Mouse (Mus musculus): Measurements from ENCODE around the gene Tmem208.

- TF ChIP-seq CTCF (IDR thresholded peaks at IDR 0.05; ENCODE audit: low read depth), result no peak
- TF ChIP-seq EP300 (optimal IDR thresholded peaks at IDR 0.05), result no peak
Measured at GRCm38 (mm10) chr8:105380308-105380707, 54.2 kb downstream of the Tmem208 start.

Measured in stomach, postnatal 0 days (tissue).